Mouse (Mus musculus) MEL (cell line): ENCODE data around the gene Ciao2a.

Experiments
- RAD21 ChIP-seq: IDR thresholded peaks from 2 replicates; pipeline ENCODE4 v1.6.1; 2011; ENCODE audit warnings: mild to moderate bottlenecking, low read depth, low read length, improper control_type of control experiment
- TAL1 ChIP-seq: IDR thresholded peaks from 2 replicates; pipeline ENCODE4 v1.6.1; 2012; ENCODE audit warnings: mild to moderate bottlenecking, inconsistent platforms, low read length, moderate library complexity, mixed read lengths

DNA sequence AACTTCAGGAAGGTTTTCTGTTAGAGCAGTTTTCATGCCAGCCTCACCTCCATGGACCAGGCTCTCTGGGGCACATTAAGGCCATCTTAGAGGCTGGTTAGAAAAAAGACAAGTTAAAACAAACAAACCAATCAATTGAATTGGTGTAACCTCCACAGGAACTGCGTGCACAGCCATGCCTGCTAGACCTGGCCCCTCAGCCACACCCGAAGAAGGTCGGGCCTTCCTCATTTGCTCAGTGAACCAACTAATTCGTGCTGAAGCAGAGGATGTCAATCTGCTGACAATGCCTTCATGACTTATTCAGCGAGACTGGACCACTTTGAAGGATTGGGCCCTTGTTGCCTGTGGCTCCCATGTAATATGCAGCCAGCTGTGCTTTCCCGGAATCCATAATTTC, 60.0 kb downstream of the Ciao2a start:
- no peak for TF ChIP-seq TAL1
- TF ChIP-seq RAD21 = no peak
